Mouse (Mus musculus) neural tube, embryonic 14.5 days (tissue): ENCODE results near the gene Rps15. TPM values are rescaled to one million over a fixed set of nuclear protein-coding genes. Genes with fewer than 3 reads are reported as not detected.

Source experiments
- ATAC-seq: fragments of 200-750 bp; cut with Nextera tagmentation; 2 replicates; pipeline ENCODE4 v1.8.0; 2017; ENCODE audit warnings: low read depth, mild to moderate bottlenecking, moderate TSS enrichment, moderate library complexity
- H3K27ac ChIP-seq: fragments of 300-500 bp; sonication (generic); 2 replicates; pipeline ENCODE4 v1.5.1; 2014; ENCODE audit warnings: low read depth, mild to moderate bottlenecking, control low read depth, low read length, moderate library complexity, mixed read lengths
- H3K27me3 ChIP-seq: fragments of 300-500 bp; sonication (generic); 2 replicates; pipeline ENCODE4 v1.6.1; 2014; ENCODE audit warnings: low read length; ENCODE audit not compliant: control insufficient read depth, insufficient read depth
- H3K36me3 ChIP-seq: fragments of 300-500 bp; sonication (generic); 2 replicates; pipeline ENCODE4 v1.6.1; 2014; ENCODE audit warnings: low read length, mixed read lengths; ENCODE audit not compliant: control insufficient read depth, insufficient read depth
- H3K4me1 ChIP-seq: fragments of 300-500 bp; sonication (generic); 2 replicates; pipeline ENCODE4 v1.6.1; 2014; ENCODE audit warnings: low read length; ENCODE audit not compliant: control insufficient read depth, insufficient read depth
- H3K4me2 ChIP-seq: fragments of 300-500 bp; sonication (generic); 2 replicates; pipeline ENCODE4 v1.6.1; 2014; ENCODE audit warnings: mild to moderate bottlenecking, low read depth, low read length, control low read depth
- H3K4me3 ChIP-seq: fragments of 300-500 bp; sonication (generic); 2 replicates; pipeline ENCODE4 v1.5.1; 2014; ENCODE audit warnings: low read depth, low read length, control low read depth, mixed read lengths
- H3K9ac ChIP-seq: fragments of 300-500 bp; sonication (generic); replicated peaks from 2 replicates; pipeline ENCODE4 v1.6.1; 2014; ENCODE audit warnings: low read depth, mild to moderate bottlenecking, control low read depth, low read length, mixed read lengths
- H3K9me3 ChIP-seq: fragments of 300-500 bp; sonication (generic); 2 replicates; pipeline ENCODE4 v1.6.1; 2016; ENCODE audit warnings: low read length; ENCODE audit not compliant: control insufficient read depth
- WGBS: fragments of 180-500 bp; shearing (Covaris S2); extraction: QIAGEN DNeasy Blood & Tissue Kit; methylation state at CpG from one replicate; pipeline ENCODE4 v1.1.7; 2014; 5-methylcytosine and 5-hydroxymethylcytosine counted together
- polyA plus RNA-seq: library from polyadenylated mRNA; unstranded; fragments of >200 nt; fragmentation: Nextera tagmentation; extraction: Ambion mirVana; gene quantifications from 2 replicates; pipeline ENCODE4 v1.2.1, GENCODE M21; 2014

Rps15 gene
- polyA plus RNA-seq, 1 experiment from 2014 or later: 599 TPM

GRCm38 (mm10) chr10:80324120-80325037, 32.1 kb downstream of the Rps15 start:
- H3K27ac ChIP-seq: no peak overlapping the region
- 79% methylated on average over 17 of the region's 17 CpGs for WGBS
- no peak overlapping the region for H3K4me3 ChIP-seq
- ATAC-seq: no peak
- peak overlapping the region; percentile 83; the same call in 1 of the 2 replicates for H3K4me2 ChIP-seq
- no peaks in the 10 kb centered on the region for H3K36me3 ChIP-seq
- H3K9me3 ChIP-seq: no peaks in the 10 kb centered on the region
- peaks cover 14% of the 10 kb centered on the region for H3K4me1 ChIP-seq
- H3K9ac ChIP-seq: no peak overlapping the region
- H3K27me3 ChIP-seq: no peaks in the 10 kb centered on the region; the same call in 1 of the 2 replicates

GRCm38 (mm10) chr10:80325045-80325444, 32.8 kb downstream of the Rps15 start:
- no peak overlapping the region for H3K27ac ChIP-seq

GRCm38 (mm10) chr10:80329273-80330081, 37.2 kb downstream of the Rps15 start, which contains the start of the genes Pcsk4 and Reep6:
TSS of gene Pcsk4 (minus strand) at chr10:80329498.
TSS of gene Reep6 (plus strand) at chr10:80329953.
- H3K36me3 ChIP-seq: no peaks in the 10 kb centered on the region
- H3K4me3 ChIP-seq: peak within 1 kb of the TSS; percentile 40
- 6% methylated on average over 31 of the region's 36 CpGs for WGBS
- peak within 1 kb of the TSS; percentile 85 for H3K4me2 ChIP-seq
- no peaks in the 10 kb centered on the region for H3K9me3 ChIP-seq
- peak; percentile 91 for ATAC-seq
- H3K27ac ChIP-seq: no peak within 1 kb of the TSS
- peaks cover 11% of the 10 kb centered on the region; the same call in 1 of the 2 replicates for H3K4me1 ChIP-seq
- no peaks in the 10 kb centered on the region; the same call in 1 of the 2 replicates for H3K27me3 ChIP-seq
- H3K9ac ChIP-seq: peak within 1 kb of the TSS; percentile 60

More at GRCm38 (mm10) chr10:80325045-80325444, 32.8 kb downstream of the Rps15 start:
- Histone ChIP-seq H3K36me3 (no peaks in the 10 kb centered on the region), H3K4me3 (no peak overlapping the region), H3K4me2 (no peak overlapping the region), H3K9me3 (no peaks in the 10 kb centered on the region), H3K9ac (no peak overlapping the region), H3K4me1 (peaks cover 14% of the 10 kb centered on the region; the same call in 1 of the 2 replicates), H3K27me3 (no peaks in the 10 kb centered on the region; the same call in 1 of the 2 replicates)
- 81% methylated on average over 21 of the region's 21 CpGs for WGBS
- ATAC-seq: no peak

- Histone ChIP-seq H3K9me3 (no peaks in the 10 kb centered on the region), H3K9ac (peak overlapping the region; percentile 60), H3K27ac (no peak overlapping the region), H3K36me3 (no peaks in the 10 kb centered on the region), H3K4me1 (peaks cover 11% of the 10 kb centered on the region; the same call in 1 of the 2 replicates), H3K27me3 (no peaks in the 10 kb centered on the region; the same call in 1 of the 2 replicates), H3K4me3 (peak overlapping the region; percentile 40), H3K4me2 (peak overlapping the region; percentile 85)
- WGBS: 2% methylated on average over 33 of the region's 41 CpGs
- no peak; the same call in 1 of the 2 replicates for ATAC-seq
Measured at GRCm38 (mm10) chr10:80330084-80330483, 37.8 kb downstream of the Rps15 start.

GRCm38 (mm10) chr10:80330888-80331287, 38.6 kb downstream of the Rps15 start:
- H3K36me3 ChIP-seq: no peaks in the 10 kb centered on the region
- H3K9me3 ChIP-seq: no peaks in the 10 kb centered on the region
- no peak overlapping the region for H3K9ac ChIP-seq
- H3K27ac ChIP-seq: no peak overlapping the region
- H3K4me2 ChIP-seq: no peak overlapping the region
- peaks cover 11% of the 10 kb centered on the region; the same call in 1 of the 2 replicates for H3K4me1 ChIP-seq
- WGBS: 73% methylated on average over 2 of the region's 2 CpGs
- H3K4me3 ChIP-seq: peak overlapping the region; percentile 40; the same call in 1 of the 2 replicates
- no peak for ATAC-seq
- H3K27me3 ChIP-seq: no peaks in the 10 kb centered on the region; the same call in 1 of the 2 replicates

- no peaks in the 10 kb centered on the region for H3K9me3 ChIP-seq
- no peak overlapping the region for H3K27ac ChIP-seq
- H3K9ac ChIP-seq: no peak overlapping the region
- no peaks in the 10 kb centered on the region for H3K27me3 ChIP-seq
- WGBS: 74% methylated on average over 10 of the region's 10 CpGs
- no peak for ATAC-seq
- no peaks in the 10 kb centered on the region for H3K36me3 ChIP-seq
- no peak overlapping the region for H3K4me2 ChIP-seq
- H3K4me1 ChIP-seq: peaks cover 11% of the 10 kb centered on the region; the same call in 1 of the 2 replicates
- no peak overlapping the region for H3K4me3 ChIP-seq
Measured at GRCm38 (mm10) chr10:80331636-80332524, 39.6 kb downstream of the Rps15 start.

GRCm38 (mm10) chr10:80332525-80332989, 40.3 kb downstream of the Rps15 start:
- no peaks in the 10 kb centered on the region for H3K36me3 ChIP-seq
- no peak overlapping the region for H3K27ac ChIP-seq
- 81% methylated on average over 5 of the region's 5 CpGs for WGBS
- H3K9ac ChIP-seq: no peak overlapping the region
- no peak overlapping the region for H3K4me3 ChIP-seq
- H3K4me1 ChIP-seq: peaks cover 11% of the 10 kb centered on the region; the same call in 1 of the 2 replicates
- H3K27me3 ChIP-seq: no peaks in the 10 kb centered on the region
- ATAC-seq: no peak
- H3K9me3 ChIP-seq: no peaks in the 10 kb centered on the region
- H3K4me2 ChIP-seq: no peak overlapping the region

- Histone ChIP-seq H3K4me3 (no peak overlapping the region), H3K27ac (no peak overlapping the region), H3K36me3 (no peaks in the 10 kb centered on the region), H3K4me1 (peaks cover 3% of the 10 kb centered on the region; the same call in 1 of the 2 replicates), H3K9ac (no peak overlapping the region), H3K4me2 (no peak overlapping the region), H3K9me3 (no peaks in the 10 kb centered on the region), H3K27me3 (peaks cover 12% of the 10 kb centered on the region)
- WGBS: 90% methylated on average over 12 of the region's 12 CpGs
- no peak for ATAC-seq
Measured at GRCm38 (mm10) chr10:80336263-80336662, 44.0 kb downstream of the Rps15 start.
